Mouse (Mus musculus): ENCODE results near the gene Frzb. TPM values are rescaled to one million over a fixed set of nuclear protein-coding genes. Genes with fewer than 3 reads are reported as not detected.

Frzb gene
- polyA plus RNA-seq, 1 experiment from 2014 or later: 23.3 TPM

Other genes with a start within 250 kb of the Frzb start
- gene Prdx6b, start 155.2 kb downstream of the Frzb start, polyA plus RNA-seq (2016; fragmentation: Nextera tagmentation; extraction: Ambion mirVana): not detected in 2 replicates
- gene Dnajc10, start 132.2 kb downstream of the Frzb start, polyA plus RNA-seq (2016; fragmentation: Nextera tagmentation; extraction: Ambion mirVana): 86.6 and 97.0 TPM in 2 replicates
- 109 TPM in 2 replicates for gene Nckap1, start 133.8 kb upstream of the Frzb start, polyA plus RNA-seq (2016; fragmentation: Nextera tagmentation; extraction: Ambion mirVana)
- gene Dusp19, start 169.4 kb upstream of the Frzb start, polyA plus RNA-seq (2016; fragmentation: Nextera tagmentation; extraction: Ambion mirVana): 21.2 and 22.7 TPM in 2 replicates
- 52.3 and 53.0 TPM in 2 replicates for gene Nup35, start 169.6 kb upstream of the Frzb start, polyA plus RNA-seq (2016; fragmentation: Nextera tagmentation; extraction: Ambion mirVana)

All from hindbrain, embryonic 12.5 days (tissue).